Mouse (Mus musculus): ENCODE data around the gene Gm49711. TPM values are rescaled to one million over a fixed set of nuclear protein-coding genes. Genes with fewer than 3 reads are reported as not detected.
A peak's percentile ranks its signal among the peaks of the same experiment; 100 is the strongest.

Gm49711 gene
- total and polyA plus RNA-seq, 2 experiments from 2014 or later: 0.99 TPM; not detected in 1

- Histone ChIP-seq H3K4me2 (ENCODE audit: low read depth, low read length, poor library complexity, severe bottlenecking) (no peak overlapping the region), H3K9me3 (ENCODE audit: low read length) (no peaks in the 10 kb centered on the region), H3K27ac (ENCODE audit: low read depth, low read length) (no peak overlapping the region), H3K9ac (replicated peaks; ENCODE audit: low read length, poor library complexity, severe bottlenecking) (no peak overlapping the region), H3K27me3 (ENCODE audit: insufficient read depth, low read length) (no peaks in the 10 kb centered on the region), H3K36me3 (ENCODE audit: insufficient read depth, low read length) (no peaks in the 10 kb centered on the region), H3K4me1 (ENCODE audit: insufficient read depth, low read length) (no peaks in the 10 kb centered on the region), H3K4me3 (ENCODE audit: low read depth, low read length) (no peak overlapping the region)
- WGBS: 89% methylated on average over 12 of the region's 12 CpGs
- DNase-seq (ENCODE audit: low spot score): no peak
- TF ChIP-seq CTCF (IDR thresholded peaks at IDR 0.05): no peak
- ATAC-seq (ENCODE audit: low FRiP score): no peak
These were observed 89.7 kb downstream of the Gm49711 start for GRCm38 (mm10) chr16:92147631-92148366.

DNA sequence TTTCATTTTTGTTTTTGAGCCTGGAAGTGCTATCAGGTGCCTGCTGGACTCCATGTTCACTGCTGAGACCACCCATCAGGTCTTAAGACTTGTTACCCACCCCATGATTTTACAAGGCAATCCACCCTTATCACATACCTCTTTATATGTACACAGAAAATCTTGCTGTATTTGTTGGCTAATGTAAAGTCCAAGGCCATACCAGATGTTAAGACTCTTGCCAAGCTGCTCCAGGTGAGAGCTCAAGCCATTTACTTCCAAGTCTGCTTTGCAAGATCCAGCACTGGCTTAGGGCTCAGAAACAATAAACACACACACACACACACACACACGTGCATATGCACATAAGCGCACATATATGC is 90.2 kb downstream of the Gm49711 start:
- no peak for TF ChIP-seq CTCF (IDR thresholded peaks at IDR 0.05)
- no peaks in the 10 kb centered on the region for H3K9me3 ChIP-seq (ENCODE audit: low read length)
- no peak overlapping the region for H3K4me2 ChIP-seq (ENCODE audit: low read depth, low read length, poor library complexity, severe bottlenecking)
- no peaks in the 10 kb centered on the region for H3K4me1 ChIP-seq (ENCODE audit: insufficient read depth, low read length)
- no peak for ATAC-seq (ENCODE audit: low FRiP score)
- H3K9ac ChIP-seq (replicated peaks; ENCODE audit: low read length, poor library complexity, severe bottlenecking): no peak overlapping the region
- H3K27me3 ChIP-seq (ENCODE audit: insufficient read depth, low read length): no peaks in the 10 kb centered on the region
- WGBS: 88% methylated on average over 2 of the region's 2 CpGs
- no peak for DNase-seq (ENCODE audit: low spot score)
- H3K27ac ChIP-seq (ENCODE audit: low read depth, low read length): no peak overlapping the region
- no peaks in the 10 kb centered on the region for H3K36me3 ChIP-seq (ENCODE audit: insufficient read depth, low read length)
- no peak overlapping the region for H3K4me3 ChIP-seq (ENCODE audit: low read depth, low read length)

- TF ChIP-seq CTCF (IDR thresholded peaks at IDR 0.05): no peak
- Histone ChIP-seq H3K27ac (ENCODE audit: low read depth, low read length) (no peak overlapping the region), H3K4me2 (ENCODE audit: low read depth, low read length, poor library complexity, severe bottlenecking) (no peak overlapping the region), H3K4me3 (ENCODE audit: low read depth, low read length) (no peak overlapping the region), H3K36me3 (ENCODE audit: insufficient read depth, low read length) (no peaks in the 10 kb centered on the region), H3K9me3 (ENCODE audit: low read length) (no peaks in the 10 kb centered on the region), H3K4me1 (ENCODE audit: insufficient read depth, low read length) (no peaks in the 10 kb centered on the region), H3K27me3 (ENCODE audit: insufficient read depth, low read length) (no peaks in the 10 kb centered on the region), H3K9ac (replicated peaks; ENCODE audit: low read length, poor library complexity, severe bottlenecking) (no peak overlapping the region)
- DNase-seq (ENCODE audit: low spot score): no peak
- 53% methylated on average over 4 of the region's 4 CpGs for WGBS
- ATAC-seq (ENCODE audit: low FRiP score): no peak
These were observed 92.9 kb downstream of the Gm49711 start for GRCm38 (mm10) chr16:92150975-92151374.

DNA sequence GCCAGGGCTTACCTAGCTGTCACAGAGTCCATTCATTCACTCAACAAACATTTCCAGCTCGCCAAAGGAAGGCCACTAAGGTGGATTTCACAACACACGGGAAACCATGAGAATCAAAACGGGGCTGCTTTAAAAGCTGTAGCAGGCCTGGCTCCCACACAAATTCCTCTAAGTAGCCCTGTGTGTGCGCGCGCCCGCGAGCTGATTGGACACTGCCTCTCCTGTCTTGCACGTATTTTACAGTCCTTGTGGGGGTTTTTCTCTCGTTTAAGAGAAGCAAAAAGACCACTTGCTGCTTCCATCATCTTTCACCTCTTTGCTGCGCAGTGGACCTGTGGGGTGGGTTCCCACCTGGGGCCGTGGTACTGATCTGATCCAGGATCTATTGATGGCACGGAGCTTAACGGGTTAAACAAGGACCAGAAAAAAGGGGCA is 99.9 kb downstream of the Gm49711 start:
- peak; percentile 80 for ATAC-seq (ENCODE audit: low FRiP score)
- Histone ChIP-seq H3K27ac (ENCODE audit: low read depth, low read length) (peak overlapping the region; percentile 88), H3K4me2 (ENCODE audit: low read depth, low read length, poor library complexity, severe bottlenecking) (peak overlapping the region; percentile 85), H3K9me3 (ENCODE audit: low read length) (no peaks in the 10 kb centered on the region), H3K27me3 (ENCODE audit: insufficient read depth, low read length) (no peaks in the 10 kb centered on the region), H3K36me3 (ENCODE audit: insufficient read depth, low read length) (no peaks in the 10 kb centered on the region), H3K9ac (replicated peaks; ENCODE audit: low read length, poor library complexity, severe bottlenecking) (peak overlapping the region; percentile 58), H3K4me3 (ENCODE audit: low read depth, low read length) (peak overlapping the region; percentile 40), H3K4me1 (ENCODE audit: insufficient read depth, low read length) (0 out of 2 replicates have a peak, but pooled peaks cover 7% of the 10 kb centered on the region)
- WGBS: 2% methylated on average over 14 of the region's 14 CpGs
- TF ChIP-seq CTCF (IDR thresholded peaks at IDR 0.05): no peak
- peak; percentile 80 for DNase-seq (ENCODE audit: low spot score)

GRCm38 (mm10) chr16:92158461-92159091 is 100.5 kb downstream of the Gm49711 start:
- Histone ChIP-seq H3K36me3 (ENCODE audit: insufficient read depth, low read length) (no peaks in the 10 kb centered on the region), H3K27me3 (ENCODE audit: insufficient read depth, low read length) (no peaks in the 10 kb centered on the region), H3K9me3 (ENCODE audit: low read length) (no peaks in the 10 kb centered on the region), H3K4me1 (ENCODE audit: insufficient read depth, low read length) (0 out of 2 replicates have a peak, but pooled peaks cover 7% of the 10 kb centered on the region), H3K4me2 (ENCODE audit: low read depth, low read length, poor library complexity, severe bottlenecking) (peak overlapping the region; percentile 85), H3K4me3 (ENCODE audit: low read depth, low read length) (peak overlapping the region; percentile 40), H3K9ac (replicated peaks; ENCODE audit: low read length, poor library complexity, severe bottlenecking) (peak overlapping the region; percentile 58), H3K27ac (ENCODE audit: low read depth, low read length) (peak overlapping the region; percentile 88)
- ATAC-seq (ENCODE audit: low FRiP score) (peak; percentile 95), DNase-seq (ENCODE audit: low spot score) (peak; percentile 87)
- 2% methylated on average over 28 of the region's 30 CpGs for WGBS
- no peak for TF ChIP-seq CTCF (IDR thresholded peaks at IDR 0.05)

- no peak for ATAC-seq (ENCODE audit: low FRiP score)
- WGBS: 50% methylated on average over 6 of the region's 6 CpGs
- Histone ChIP-seq H3K4me3 (ENCODE audit: low read depth, low read length) (peak overlapping the region; percentile 40; the same call in 1 of the 2 replicates), H3K36me3 (ENCODE audit: insufficient read depth, low read length) (no peaks in the 10 kb centered on the region), H3K9ac (replicated peaks; ENCODE audit: low read length, poor library complexity, severe bottlenecking) (peak overlapping the region; percentile 58), H3K9me3 (ENCODE audit: low read length) (no peaks in the 10 kb centered on the region), H3K4me2 (ENCODE audit: low read depth, low read length, poor library complexity, severe bottlenecking) (peak overlapping the region; percentile 85), H3K27me3 (ENCODE audit: insufficient read depth, low read length) (no peaks in the 10 kb centered on the region), H3K4me1 (ENCODE audit: insufficient read depth, low read length) (0 out of 2 replicates have a peak, but pooled peaks cover 7% of the 10 kb centered on the region), H3K27ac (ENCODE audit: low read depth, low read length) (peak overlapping the region; percentile 88)
- TF ChIP-seq CTCF (IDR thresholded peaks at IDR 0.05): no peak
- no peak for DNase-seq (ENCODE audit: low spot score)
These were observed 101.0 kb downstream of the Gm49711 start for GRCm38 (mm10) chr16:92159114-92159513.

Measured in midbrain, postnatal 0 days (tissue).